Mouse (Mus musculus): ENCODE measurements around the gene Drc3. TPM values are rescaled to one million over a fixed set of nuclear protein-coding genes. Genes with fewer than 3 reads are reported as not detected.
"Not testable (repeated sequence)": the region's sequence is repeated elsewhere in the genome, so short reads cannot be mapped to it uniquely, and the experiment has no call there.

The Drc3 gene
- polyA plus RNA-seq, 1 experiment from 2014 or later, result 2.8 TPM

DNA sequence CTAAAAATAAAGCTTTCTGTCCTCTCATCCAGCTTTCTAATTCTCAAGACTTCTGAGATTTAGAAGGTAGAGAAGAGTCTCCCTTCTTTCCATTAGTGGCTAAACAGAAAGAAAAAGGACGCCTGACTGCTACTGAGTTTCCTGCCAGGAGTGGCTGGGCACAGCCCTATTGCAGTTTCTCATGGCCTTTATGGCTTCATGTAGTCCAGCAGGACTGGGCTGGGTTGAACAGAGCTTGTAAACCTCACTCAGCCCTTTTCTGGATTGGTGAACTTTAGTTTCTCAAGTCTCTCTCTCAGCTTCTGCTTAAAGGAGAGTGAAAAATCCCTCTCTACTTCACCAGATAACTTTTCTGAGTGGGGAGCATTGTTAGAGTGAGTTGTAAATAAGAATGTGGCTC, 73.3 kb downstream of the Drc3 start:
- no peak for TF ChIP-seq CTCF (IDR thresholded peaks at IDR 0.05; ENCODE audit: low read depth)
- ATAC-seq (ENCODE audit: insufficient read depth), result no peak
- no peaks in the 10 kb centered on the region for H3K27me3 ChIP-seq (ENCODE audit: insufficient read depth, low read length)

DNA sequence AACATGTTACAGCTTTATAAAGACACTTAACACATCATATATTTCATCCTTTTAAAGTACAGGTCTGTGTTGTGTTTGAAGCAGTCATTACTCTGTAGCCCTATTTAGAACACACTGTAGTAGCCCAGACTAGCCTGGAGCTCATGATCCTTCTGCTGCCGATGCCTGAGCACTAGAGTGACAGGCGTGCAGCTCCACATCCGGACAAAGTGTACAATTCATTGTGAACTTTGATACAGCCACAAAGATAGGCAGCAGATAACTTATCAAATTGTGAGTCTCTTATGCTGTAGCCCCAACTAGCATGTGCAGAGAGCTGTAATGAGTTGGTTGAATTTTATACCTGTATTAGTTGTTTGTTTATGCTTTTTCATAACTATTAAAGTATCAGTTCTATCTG, 74.5 kb downstream of the Drc3 start:
- no peak for TF ChIP-seq CTCF (IDR thresholded peaks at IDR 0.05; ENCODE audit: low read depth)
- DNase-seq (no peak), ATAC-seq (ENCODE audit: insufficient read depth) (no peak)
- no peak overlapping the region for H3K27ac ChIP-seq (ENCODE audit: low read depth)
- H3K9ac ChIP-seq, result no peak overlapping the region
- 89% methylated on average over 3 of the region's 3 CpGs for WGBS
- H3K27me3 ChIP-seq (ENCODE audit: insufficient read depth, low read length), result no peaks in the 10 kb centered on the region
- H3K9me3 ChIP-seq (ENCODE audit: low read depth, low read length), result no peaks in the 10 kb centered on the region
- no peak overlapping the region for H3K4me2 ChIP-seq
- H3K4me3 ChIP-seq (ENCODE audit: low read depth, low read length), result no peak overlapping the region
- H3K4me1 ChIP-seq (ENCODE audit: insufficient read depth), result no peaks in the 10 kb centered on the region
- peaks cover 33% of the 10 kb centered on the region for H3K36me3 ChIP-seq (ENCODE audit: insufficient read depth)

More for the DNA sequence above, 73.3 kb downstream of the Drc3 start:
- no peaks in the 10 kb centered on the region for H3K4me1 ChIP-seq (ENCODE audit: insufficient read depth)
- no peak overlapping the region for H3K9ac ChIP-seq
- H3K4me2 ChIP-seq, result no peak overlapping the region
- H3K36me3 ChIP-seq (ENCODE audit: insufficient read depth), result peaks cover 31% of the 10 kb centered on the region; the same call in 1 of the 2 replicates
- WGBS, result 90% methylated on average over 1 of the region's 1 CpGs
- no peak for DNase-seq
- H3K4me3 ChIP-seq (ENCODE audit: low read depth, low read length), result no peak overlapping the region
- no peaks in the 10 kb centered on the region for H3K9me3 ChIP-seq (ENCODE audit: low read depth, low read length)
- no peak overlapping the region for H3K27ac ChIP-seq (ENCODE audit: low read depth)

DNA sequence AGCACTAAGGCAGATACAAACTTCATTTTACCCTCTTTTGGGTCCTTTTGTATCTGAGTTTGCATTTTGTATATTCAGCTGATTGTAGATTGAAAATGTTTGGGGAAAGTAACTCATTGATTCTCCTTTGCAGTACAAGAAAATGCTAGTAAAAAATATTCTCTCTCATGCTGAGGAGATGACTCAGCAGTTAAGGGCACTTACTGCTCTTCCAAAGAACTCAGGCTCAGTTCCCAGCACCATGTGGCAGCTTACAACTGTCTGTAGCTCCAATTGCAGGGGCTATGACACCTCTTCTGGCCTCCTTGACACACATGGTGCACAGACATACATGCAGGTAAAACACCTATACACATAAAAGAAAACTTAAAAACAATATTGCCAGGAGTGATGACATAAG, 80.4 kb downstream of the Drc3 start:
- no peak overlapping the region for H3K9ac ChIP-seq
- no peak for TF ChIP-seq CTCF (IDR thresholded peaks at IDR 0.05; ENCODE audit: low read depth)
- no peaks in the 10 kb centered on the region for H3K27me3 ChIP-seq (ENCODE audit: insufficient read depth, low read length)
- ATAC-seq (ENCODE audit: insufficient read depth), result no peak
- H3K4me2 ChIP-seq, result no peak overlapping the region
- no peaks in the 10 kb centered on the region for H3K9me3 ChIP-seq (ENCODE audit: low read depth, low read length)
- H3K4me1 ChIP-seq (ENCODE audit: insufficient read depth), result no peaks in the 10 kb centered on the region
- no peak for DNase-seq
- peaks cover 45% of the 10 kb centered on the region for H3K36me3 ChIP-seq (ENCODE audit: insufficient read depth)
- H3K4me3 ChIP-seq (ENCODE audit: low read depth, low read length), result no peak overlapping the region
- no peak overlapping the region for H3K27ac ChIP-seq (ENCODE audit: low read depth)

DNA sequence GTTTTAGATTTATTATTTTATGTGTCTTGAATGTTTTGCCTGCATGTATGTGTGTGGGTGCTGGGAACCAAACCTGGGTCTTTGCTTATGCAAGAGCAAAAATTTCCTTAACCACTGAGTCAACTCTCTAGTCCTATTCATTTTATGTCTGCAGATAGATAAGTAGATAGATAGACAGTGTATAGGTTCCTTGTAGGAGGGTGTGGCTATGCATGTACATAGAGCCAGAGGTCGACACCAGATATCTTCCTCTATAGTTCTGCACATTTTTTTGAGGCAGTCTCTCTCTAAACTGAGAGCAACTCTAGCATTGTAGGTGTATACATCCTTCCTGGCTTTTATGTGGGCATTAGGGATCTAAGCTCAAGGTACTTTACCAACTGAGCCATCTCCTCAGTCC, 82.0 kb downstream of the Drc3 start:
- 89% methylated on average over 1 of the region's 1 CpGs for WGBS
- Histone ChIP-seq H3K4me1 (ENCODE audit: insufficient read depth) (no peaks in the 10 kb centered on the region), H3K27me3 (ENCODE audit: insufficient read depth, low read length) (no peaks in the 10 kb centered on the region), H3K36me3 (ENCODE audit: insufficient read depth) (peaks cover 46% of the 10 kb centered on the region), H3K27ac (ENCODE audit: low read depth) (no peak overlapping the region), H3K4me3 (ENCODE audit: low read depth, low read length) (no peak overlapping the region), H3K4me2 (no peak overlapping the region), H3K9ac (no peak overlapping the region), H3K9me3 (ENCODE audit: low read depth, low read length) (no peaks in the 10 kb centered on the region)
- ATAC-seq (ENCODE audit: insufficient read depth) (no peak), DNase-seq (no peak)
- no peak for TF ChIP-seq CTCF (IDR thresholded peaks at IDR 0.05; ENCODE audit: low read depth)

DNA sequence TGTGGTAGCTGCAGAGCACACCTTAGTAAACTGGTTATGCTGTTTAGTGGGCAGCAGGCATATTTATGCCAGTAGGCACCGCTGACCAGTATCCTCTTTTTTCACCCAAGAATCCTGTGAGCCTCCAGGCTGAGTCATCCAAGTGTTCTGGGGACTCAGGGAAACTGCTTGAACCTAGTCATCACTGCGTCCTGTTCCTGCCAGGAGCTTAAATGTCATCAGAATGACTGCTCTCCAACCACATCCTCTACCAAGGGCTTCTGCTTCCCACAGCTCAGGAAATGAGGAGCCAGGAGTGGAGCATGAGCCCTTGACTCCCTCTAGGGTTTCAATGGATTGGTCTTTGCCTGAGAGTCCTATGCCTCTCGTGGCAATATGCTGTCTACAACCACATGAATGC, 83.5 kb downstream of the Drc3 start:
- WGBS, result 89% methylated on average over 3 of the region's 3 CpGs
- no peak for ATAC-seq (ENCODE audit: insufficient read depth)

DNA sequence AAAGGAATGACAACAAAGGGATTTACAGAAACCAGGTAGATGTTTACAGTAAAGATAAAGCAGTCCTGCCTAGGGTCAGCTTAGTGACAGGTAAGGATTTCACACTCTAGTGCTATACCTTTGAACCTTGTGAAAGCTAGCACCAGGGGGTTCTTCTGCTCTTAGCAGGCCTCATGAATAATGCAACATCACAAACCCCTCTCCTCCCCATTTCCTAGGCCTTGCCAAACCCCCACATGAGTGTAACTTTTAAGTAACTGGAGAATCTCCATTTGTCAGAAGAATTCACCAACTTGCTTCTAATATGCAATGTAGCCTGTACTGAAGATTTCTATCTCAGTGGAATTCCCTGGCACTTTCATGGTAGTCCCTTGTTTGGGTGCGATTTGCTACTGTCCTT, 86.5 kb downstream of the Drc3 start:
- 16% methylated on average over 1 of the region's 1 CpGs for WGBS

More for the DNA sequence above, 83.5 kb downstream of the Drc3 start:
- Histone ChIP-seq H3K4me2 (no peak overlapping the region), H3K4me1 (ENCODE audit: insufficient read depth) (no peaks in the 10 kb centered on the region), H3K36me3 (ENCODE audit: insufficient read depth) (peaks cover 52% of the 10 kb centered on the region), H3K9me3 (ENCODE audit: low read depth, low read length) (no peaks in the 10 kb centered on the region), H3K27me3 (ENCODE audit: insufficient read depth, low read length) (no peaks in the 10 kb centered on the region), H3K9ac (no peak overlapping the region), H3K27ac (ENCODE audit: low read depth) (no peak overlapping the region), H3K4me3 (ENCODE audit: low read depth, low read length) (no peak overlapping the region)
- TF ChIP-seq CTCF (IDR thresholded peaks at IDR 0.05; ENCODE audit: low read depth), result no peak
- DNase-seq, result no peak

DNA sequence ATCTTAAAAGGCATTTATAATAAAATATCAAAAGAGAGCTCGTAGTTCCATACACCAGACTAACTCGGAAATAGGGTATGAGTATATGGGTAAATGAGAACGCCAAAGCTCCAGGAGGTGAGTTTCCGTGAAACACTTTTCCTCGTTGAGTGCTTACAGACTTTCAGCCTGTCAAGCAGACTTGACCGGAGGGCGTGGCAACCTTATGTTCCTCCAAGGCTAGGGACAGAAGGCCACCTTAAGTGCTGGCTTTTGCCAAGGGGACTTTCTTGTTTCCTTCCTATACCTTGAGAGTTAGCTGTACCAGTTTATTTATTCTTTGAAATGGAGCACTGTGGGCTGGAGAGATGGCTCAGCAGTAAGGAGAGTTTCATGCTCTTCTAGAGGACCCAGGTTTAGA, 87.0 kb downstream of the Drc3 start:
- no peak overlapping the region for H3K27ac ChIP-seq (ENCODE audit: low read depth)
- WGBS, result 38% methylated on average over 7 of the region's 7 CpGs
- H3K36me3 ChIP-seq (ENCODE audit: insufficient read depth), result peaks cover 60% of the 10 kb centered on the region
- TF ChIP-seq CTCF (IDR thresholded peaks at IDR 0.05; ENCODE audit: low read depth), result no peak
- H3K9ac ChIP-seq, result no peak overlapping the region
- DNase-seq (no peak), ATAC-seq (ENCODE audit: insufficient read depth) (no peak)
- H3K27me3 ChIP-seq (ENCODE audit: insufficient read depth, low read length), result no peaks in the 10 kb centered on the region
- H3K4me1 ChIP-seq (ENCODE audit: insufficient read depth), result no peaks in the 10 kb centered on the region
- no peak overlapping the region for H3K4me2 ChIP-seq
- H3K9me3 ChIP-seq (ENCODE audit: low read depth, low read length), result no peaks in the 10 kb centered on the region
- no peak overlapping the region for H3K4me3 ChIP-seq (ENCODE audit: low read depth, low read length)

More for the DNA sequence above, 86.5 kb downstream of the Drc3 start:
- ATAC-seq (ENCODE audit: insufficient read depth); H3K4me1 ChIP-seq (ENCODE audit: insufficient read depth); DNase-seq; H3K27me3 ChIP-seq (ENCODE audit: insufficient read depth, low read length); H3K4me3 ChIP-seq (ENCODE audit: low read depth, low read length); H3K9ac ChIP-seq; H3K9me3 ChIP-seq (ENCODE audit: low read depth, low read length); H3K4me2 ChIP-seq; H3K27ac ChIP-seq (ENCODE audit: low read depth): not testable (repeated sequence)
- peaks cover 60% of the 10 kb centered on the region for H3K36me3 ChIP-seq (ENCODE audit: insufficient read depth)

DNA sequence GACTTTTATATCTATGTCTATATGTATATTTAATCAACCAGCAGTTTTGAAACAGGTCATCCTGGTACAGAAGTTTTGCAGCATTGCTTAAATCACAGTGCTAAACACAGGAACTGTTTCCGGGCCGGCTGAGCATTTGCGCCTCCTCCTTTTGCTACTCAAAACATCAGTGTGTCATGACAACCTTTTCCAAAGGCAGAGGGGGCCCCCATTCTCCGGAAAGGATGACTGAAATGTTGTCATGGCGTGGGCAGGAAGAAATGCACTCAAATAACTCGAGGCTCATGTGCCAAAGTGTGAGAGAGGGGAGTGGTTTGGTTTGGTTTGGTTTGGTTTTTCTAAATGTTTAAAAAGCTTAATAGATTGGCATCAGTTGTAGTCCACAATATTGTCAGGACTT, 89.8 kb downstream of the Drc3 start:
- no peak for TF ChIP-seq CTCF (IDR thresholded peaks at IDR 0.05; ENCODE audit: low read depth)
- no peaks in the 10 kb centered on the region for H3K4me1 ChIP-seq (ENCODE audit: insufficient read depth)
- H3K9me3 ChIP-seq (ENCODE audit: low read depth, low read length), result no peaks in the 10 kb centered on the region
- no peak overlapping the region for H3K9ac ChIP-seq
- DNase-seq, result no peak
- no peak overlapping the region for H3K27ac ChIP-seq (ENCODE audit: low read depth)
- 81% methylated on average over 6 of the region's 6 CpGs for WGBS
- ATAC-seq (ENCODE audit: insufficient read depth), result no peak
- peaks cover 41% of the 10 kb centered on the region for H3K36me3 ChIP-seq (ENCODE audit: insufficient read depth)
- no peak overlapping the region for H3K4me3 ChIP-seq (ENCODE audit: low read depth, low read length)
- H3K4me2 ChIP-seq, result no peak overlapping the region
- no peaks in the 10 kb centered on the region for H3K27me3 ChIP-seq (ENCODE audit: insufficient read depth, low read length)

Other genes with a start within 250 kb of the Drc3 start
- 31.8 and 37.8 TPM in 2 replicates for gene Rai1, start 248.3 kb upstream of the Drc3 start, polyA plus RNA-seq (2014; fragmentation: Nextera tagmentation; extraction: Ambion mirVana)
- 73.9 and 77.2 TPM in 2 replicates for gene Srebf1, start 130.7 kb upstream of the Drc3 start, polyA plus RNA-seq (2014; fragmentation: Nextera tagmentation; extraction: Ambion mirVana)
- 19.8 and 20.6 TPM in 2 replicates for gene Tom1l2, start 424 bp upstream of the Drc3 start, polyA plus RNA-seq (2014; fragmentation: Nextera tagmentation; extraction: Ambion mirVana)
- 26.8 and 27.1 TPM in 2 replicates for gene Gid4, start 63.8 kb downstream of the Drc3 start, polyA plus RNA-seq (2014; fragmentation: Nextera tagmentation; extraction: Ambion mirVana)
- 47.5 and 50.1 TPM in 2 replicates for gene Atpaf2, start 65.1 kb downstream of the Drc3 start, polyA plus RNA-seq (2014; fragmentation: Nextera tagmentation; extraction: Ambion mirVana)
- 105 and 109 TPM in 2 replicates for gene Drg2, start 101.3 kb downstream of the Drc3 start, polyA plus RNA-seq (2014; fragmentation: Nextera tagmentation; extraction: Ambion mirVana)
- 0.03 and 0.08 TPM in 2 replicates for gene Myo15, start 116.0 kb downstream of the Drc3 start, polyA plus RNA-seq (2014; fragmentation: Nextera tagmentation; extraction: Ambion mirVana)
- 32.3 and 33.5 TPM in 2 replicates for gene Alkbh5, start 183.1 kb downstream of the Drc3 start, polyA plus RNA-seq (2014; fragmentation: Nextera tagmentation; extraction: Ambion mirVana)

Measured in lung, embryonic 14.5 days (tissue).